Mouse (Mus musculus): ENCODE results near the gene Ugt1a7c. TPM values are rescaled to one million over a fixed set of nuclear protein-coding genes. Genes with fewer than 3 reads are reported as not detected.
A peak's percentile ranks its signal among the peaks of the same experiment; 100 is the strongest.
"Not testable (repeated sequence)": the region's sequence is repeated elsewhere in the genome, so short reads cannot be mapped to it uniquely, and the experiment has no call there.

Ugt1a7c gene
- polyA plus RNA-seq, 1 experiment from 2014 or later, result 0.79 TPM

DNA sequence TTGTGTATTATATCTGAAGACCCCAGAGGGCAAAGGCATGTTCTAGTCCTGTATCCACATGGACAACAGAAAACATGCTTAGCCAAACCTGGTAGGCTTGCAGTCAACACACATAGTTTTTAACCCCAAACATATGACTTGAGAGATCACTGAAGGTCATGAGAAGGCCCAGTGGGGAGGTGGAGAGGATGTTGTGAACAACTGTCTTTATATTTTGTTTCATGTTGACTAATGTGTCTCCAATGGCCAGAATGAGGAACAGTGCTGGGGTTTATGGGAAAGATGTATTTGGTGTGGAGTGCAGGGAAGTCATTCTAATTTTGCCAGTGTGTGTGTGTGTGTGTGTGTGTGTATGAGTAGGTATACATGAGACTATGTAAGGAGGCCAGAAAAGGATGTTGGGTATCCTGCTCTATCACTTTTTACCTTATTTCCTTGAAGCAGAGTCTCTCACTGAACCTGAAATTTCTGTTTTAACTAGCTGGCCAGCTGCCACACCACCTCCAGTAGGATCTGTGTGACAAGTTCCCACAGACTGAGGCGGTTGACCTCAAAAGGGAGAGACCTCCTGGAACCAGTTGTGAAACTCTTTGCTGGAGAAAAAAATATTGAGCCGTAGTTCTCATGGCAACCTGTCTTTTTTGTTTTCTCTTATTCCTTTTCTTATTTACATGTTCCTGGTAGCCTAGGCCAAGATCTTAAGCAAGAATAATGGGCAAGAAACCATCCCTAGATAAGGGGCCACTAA lies 129.3 kb downstream of the Ugt1a7c start:
- no peaks in the 10 kb centered on the region for H3K36me3 ChIP-seq
- no peaks in the 10 kb centered on the region for H3K27me3 ChIP-seq (ENCODE audit: insufficient read depth, poor library complexity, severe bottlenecking)
- peaks cover 40% of the 10 kb centered on the region for H3K9me3 ChIP-seq
- peak; percentile 80 for DNase-seq (ENCODE audit: low spot score)
- 64% methylated on average over 2 of the region's 2 CpGs for WGBS
- no peak overlapping the region for H3K27ac ChIP-seq
- no peaks in the 10 kb centered on the region for H3K4me1 ChIP-seq
- H3K4me3 ChIP-seq, result no peak overlapping the region

- not testable (repeated sequence) for H3K27me3 ChIP-seq (ENCODE audit: insufficient read depth, poor library complexity, severe bottlenecking); H3K27ac ChIP-seq; H3K36me3 ChIP-seq; H3K4me1 ChIP-seq; H3K4me3 ChIP-seq
- WGBS, result 33% methylated on average over 2 of the region's 2 CpGs
- H3K9me3 ChIP-seq, result peaks cover 51% of the 10 kb centered on the region
- DNase-seq (ENCODE audit: low spot score), result peak; percentile 76
Measured at GRCm38 (mm10) chr1:88225301-88225700, 130.4 kb downstream of the Ugt1a7c start.

DNA sequence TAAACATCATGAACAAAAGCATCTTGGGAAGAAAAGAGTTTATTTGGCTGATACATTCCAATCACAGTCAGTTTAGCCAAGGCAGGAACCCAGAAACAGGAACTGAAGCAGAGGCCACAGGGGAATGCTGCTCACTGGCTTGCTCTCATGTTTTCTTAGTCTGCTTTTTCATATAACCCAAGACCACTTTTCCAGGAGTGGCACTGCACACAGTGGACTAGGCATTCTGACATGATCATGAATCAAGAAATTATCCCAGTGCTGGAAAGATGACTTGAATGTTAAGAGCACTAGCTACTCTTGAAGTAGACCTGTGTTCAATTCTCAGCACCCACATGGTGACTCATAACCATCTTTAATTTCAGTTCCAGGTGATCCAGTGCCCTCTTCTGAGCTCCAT lies 130.9 kb downstream of the Ugt1a7c start:
- DNase-seq (ENCODE audit: low spot score), result peak; percentile 74

DNA sequence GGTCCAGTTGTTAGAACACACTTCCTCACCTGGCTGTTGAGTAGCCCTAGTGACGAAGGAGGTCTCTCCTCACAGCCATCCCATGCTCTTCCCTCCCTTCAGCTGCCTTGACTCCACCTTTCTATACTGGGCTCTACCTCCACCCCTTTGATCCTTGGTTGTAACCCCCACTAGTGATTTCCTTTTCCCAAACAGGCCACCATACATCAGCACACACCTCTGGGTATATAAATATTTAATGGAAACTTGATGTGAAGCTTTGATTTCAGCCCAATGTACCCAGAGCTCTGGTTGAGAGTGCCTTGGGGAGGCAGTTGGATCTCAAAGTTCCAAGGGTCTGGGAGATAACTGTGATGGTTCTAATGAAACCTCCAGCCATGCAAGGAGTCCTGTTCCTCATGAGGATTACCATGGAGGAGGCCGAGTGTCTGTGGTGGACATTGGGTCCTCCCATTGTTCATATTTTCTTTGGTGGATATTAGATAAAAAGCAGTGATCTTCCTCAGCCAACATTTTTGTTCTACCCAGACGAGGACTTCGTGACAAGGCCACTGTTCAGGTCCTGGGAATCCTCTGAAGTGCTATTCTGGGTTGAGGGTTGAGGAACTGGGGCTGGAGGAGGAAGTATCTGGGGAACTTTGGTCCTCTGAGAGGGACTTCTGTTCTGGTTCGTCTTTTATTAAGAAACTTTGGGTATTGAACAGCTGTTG lies 132.0 kb downstream of the Ugt1a7c start, which contains the start of gene Mroh2a:
Gene Mroh2a, plus strand, starts transcription at position 317 of the 710 bp plus-strand sequence.
- Histone ChIP-seq H3K27ac (no peak within 1 kb of the TSS), H3K36me3 (no peaks in the 10 kb centered on the region), H3K9me3 (peaks cover 65% of the 10 kb centered on the region), H3K27me3 (ENCODE audit: insufficient read depth, poor library complexity, severe bottlenecking) (no peaks in the 10 kb centered on the region), H3K4me1 (no peaks in the 10 kb centered on the region), H3K4me3 (no peak within 1 kb of the TSS)
- DNase-seq (ENCODE audit: low spot score), result peak; percentile 78
- 50% methylated on average over 5 of the region's 5 CpGs for WGBS

More for the DNA sequence above, 130.9 kb downstream of the Ugt1a7c start:
- H3K4me1 ChIP-seq, result no peaks in the 10 kb centered on the region
- no peaks in the 10 kb centered on the region for H3K27me3 ChIP-seq (ENCODE audit: insufficient read depth, poor library complexity, severe bottlenecking)
- H3K36me3 ChIP-seq, result no peaks in the 10 kb centered on the region
- H3K4me3 ChIP-seq, result no peak overlapping the region
- H3K27ac ChIP-seq, result no peak overlapping the region
- H3K9me3 ChIP-seq, result peaks cover 55% of the 10 kb centered on the region

DNA sequence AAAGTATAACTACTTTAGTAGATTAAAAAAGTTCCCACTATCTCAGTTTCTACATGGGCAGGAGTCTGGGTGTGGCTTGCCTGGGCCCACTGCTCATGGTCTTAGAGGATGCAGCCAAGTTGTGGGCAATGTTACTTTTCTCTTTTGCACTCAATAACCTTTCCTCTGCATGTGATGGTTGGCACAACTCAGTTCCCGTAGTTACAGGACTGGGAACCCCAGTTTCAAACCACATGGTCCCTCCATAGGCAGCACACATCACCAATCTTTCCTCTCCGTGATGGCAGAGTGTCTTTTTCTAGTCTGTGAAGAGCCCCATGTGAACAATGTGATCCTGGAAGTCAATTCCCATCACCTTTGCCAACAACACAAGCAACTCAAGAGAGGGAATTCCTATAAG lies 132.6 kb downstream of the Ugt1a7c start:
- Histone ChIP-seq H3K4me1 (no peaks in the 10 kb centered on the region), H3K4me3 (no peak overlapping the region), H3K27me3 (ENCODE audit: insufficient read depth, poor library complexity, severe bottlenecking) (no peaks in the 10 kb centered on the region), H3K9me3 (peaks cover 72% of the 10 kb centered on the region), H3K27ac (no peak overlapping the region), H3K36me3 (no peaks in the 10 kb centered on the region)
- DNase-seq (ENCODE audit: low spot score), result peak; percentile 78
- 56% methylated on average over 2 of the region's 2 CpGs for WGBS

DNA sequence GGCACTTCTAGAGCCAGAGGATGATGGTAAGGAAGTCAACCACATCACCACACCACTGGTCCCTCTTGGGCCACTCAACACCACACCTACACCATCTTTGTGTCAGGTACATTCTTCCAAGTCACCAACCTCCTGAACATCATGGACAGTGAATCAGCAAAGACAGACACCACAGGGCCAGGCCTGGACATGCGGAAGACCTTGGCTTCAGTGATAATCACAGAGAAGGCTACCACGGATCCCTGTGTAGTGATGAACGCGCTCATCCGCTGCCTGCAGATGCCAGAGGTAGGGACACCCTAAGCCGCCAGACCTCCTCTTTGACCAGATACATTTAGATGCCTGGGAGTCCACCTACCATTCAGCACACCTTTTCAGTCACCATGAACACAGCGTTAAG lies 133.3 kb downstream of the Ugt1a7c start:
- no peak overlapping the region for H3K27ac ChIP-seq
- no peaks in the 10 kb centered on the region for H3K4me1 ChIP-seq
- peaks cover 78% of the 10 kb centered on the region for H3K9me3 ChIP-seq
- H3K4me3 ChIP-seq, result no peak overlapping the region
- no peaks in the 10 kb centered on the region for H3K27me3 ChIP-seq (ENCODE audit: insufficient read depth, poor library complexity, severe bottlenecking)
- no peaks in the 10 kb centered on the region for H3K36me3 ChIP-seq
- peak; percentile 88 for DNase-seq (ENCODE audit: low spot score)
- WGBS, result 64% methylated on average over 7 of the region's 7 CpGs

DNA sequence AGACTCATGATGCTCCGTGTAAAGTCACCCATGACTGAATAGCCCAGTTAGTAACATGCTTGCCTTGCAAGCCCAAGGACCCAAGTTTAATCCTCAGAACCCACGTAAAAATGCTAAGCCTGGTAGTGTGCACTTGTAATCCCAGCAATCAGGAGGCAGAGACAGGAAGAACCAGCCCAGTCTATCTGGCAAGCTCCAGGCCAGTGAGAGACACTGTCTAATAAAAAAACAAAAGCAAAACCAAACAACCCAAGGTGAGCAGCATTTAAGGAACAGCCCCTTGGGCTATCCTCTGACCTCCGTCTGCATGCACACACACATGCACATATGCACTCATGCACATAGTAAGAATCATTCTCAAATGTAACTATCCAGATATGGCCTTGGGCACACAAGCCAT lies 134.7 kb downstream of the Ugt1a7c start:
- Histone ChIP-seq H3K9me3 (peaks cover 93% of the 10 kb centered on the region), H3K27ac (no peak overlapping the region), H3K4me3 (no peak overlapping the region), H3K27me3 (ENCODE audit: insufficient read depth, poor library complexity, severe bottlenecking) (no peaks in the 10 kb centered on the region), H3K4me1 (no peaks in the 10 kb centered on the region), H3K36me3 (no peaks in the 10 kb centered on the region)
- WGBS, result 73% methylated on average over 3 of the region's 3 CpGs
- no peak for DNase-seq (ENCODE audit: low spot score)

GRCm38 (mm10) chr1:88229986-88230385 lies 135.1 kb downstream of the Ugt1a7c start:
- Histone ChIP-seq H3K36me3 (no peaks in the 10 kb centered on the region), H3K27ac (no peak overlapping the region), H3K4me3 (no peak overlapping the region), H3K9me3 (peaks cover 97% of the 10 kb centered on the region), H3K4me1 (no peaks in the 10 kb centered on the region), H3K27me3 (ENCODE audit: insufficient read depth, poor library complexity, severe bottlenecking) (no peaks in the 10 kb centered on the region)
- WGBS, result 77% methylated on average over 5 of the region's 5 CpGs
- DNase-seq (ENCODE audit: low spot score), result no peak

- H3K9me3 ChIP-seq, result peaks cover 99% of the 10 kb centered on the region
- H3K27me3 ChIP-seq (ENCODE audit: insufficient read depth, poor library complexity, severe bottlenecking), result no peaks in the 10 kb centered on the region
- no peaks in the 10 kb centered on the region for H3K36me3 ChIP-seq
- WGBS, result 70% methylated on average over 7 of the region's 7 CpGs
- no peak overlapping the region for H3K4me3 ChIP-seq
- no peak for DNase-seq (ENCODE audit: low spot score)
- H3K4me1 ChIP-seq, result no peaks in the 10 kb centered on the region
- H3K27ac ChIP-seq, result no peak overlapping the region
Measured at GRCm38 (mm10) chr1:88230421-88230820, 135.6 kb downstream of the Ugt1a7c start.

DNA sequence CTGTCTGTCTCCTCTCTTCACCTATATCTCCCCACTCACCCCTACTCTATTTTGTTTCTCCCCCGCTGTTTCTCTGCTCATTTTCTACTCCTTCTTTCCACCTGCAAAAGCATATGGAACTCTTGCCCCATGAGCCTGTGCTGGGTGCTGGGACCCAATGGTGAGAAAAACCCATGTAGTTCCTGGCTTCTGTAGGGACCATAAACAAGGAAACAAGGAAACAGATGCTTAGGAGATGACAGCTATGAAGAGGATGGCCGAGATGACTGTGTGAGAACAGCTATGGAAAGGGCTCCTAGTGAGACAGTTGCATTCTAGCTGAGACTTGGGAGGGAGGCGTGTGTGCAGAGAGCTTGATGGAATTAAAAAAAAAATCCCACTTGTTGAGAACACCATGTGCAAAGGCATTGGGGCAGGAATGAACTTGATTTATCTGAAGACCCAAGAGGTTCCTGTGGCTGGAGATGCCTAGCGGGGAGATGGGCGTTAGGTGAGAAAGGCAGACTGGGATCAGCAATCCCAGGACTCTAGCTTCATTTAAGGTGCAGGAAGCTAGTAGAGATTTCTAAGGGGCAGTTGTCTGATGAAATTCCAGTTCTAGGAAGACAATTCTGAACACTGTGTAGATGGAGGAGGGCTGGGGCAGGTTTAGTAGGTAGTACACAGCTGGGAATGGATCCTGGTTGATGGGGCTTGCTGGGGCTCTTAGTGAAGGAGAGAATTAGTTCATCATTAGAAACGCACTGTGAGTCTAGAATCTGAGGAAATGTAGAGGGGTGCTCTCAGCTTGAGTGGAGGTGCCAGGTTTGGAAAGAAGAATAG lies 136.3 kb downstream of the Ugt1a7c start:
- H3K36me3 ChIP-seq, result no peaks in the 10 kb centered on the region
- peaks cover 99% of the 10 kb centered on the region for H3K9me3 ChIP-seq
- no peak overlapping the region for H3K4me3 ChIP-seq
- no peaks in the 10 kb centered on the region for H3K27me3 ChIP-seq (ENCODE audit: insufficient read depth, poor library complexity, severe bottlenecking)
- DNase-seq (ENCODE audit: low spot score), result no peak
- H3K27ac ChIP-seq, result no peak overlapping the region
- WGBS, result 73% methylated on average over 6 of the region's 6 CpGs
- H3K4me1 ChIP-seq, result no peaks in the 10 kb centered on the region

DNA sequence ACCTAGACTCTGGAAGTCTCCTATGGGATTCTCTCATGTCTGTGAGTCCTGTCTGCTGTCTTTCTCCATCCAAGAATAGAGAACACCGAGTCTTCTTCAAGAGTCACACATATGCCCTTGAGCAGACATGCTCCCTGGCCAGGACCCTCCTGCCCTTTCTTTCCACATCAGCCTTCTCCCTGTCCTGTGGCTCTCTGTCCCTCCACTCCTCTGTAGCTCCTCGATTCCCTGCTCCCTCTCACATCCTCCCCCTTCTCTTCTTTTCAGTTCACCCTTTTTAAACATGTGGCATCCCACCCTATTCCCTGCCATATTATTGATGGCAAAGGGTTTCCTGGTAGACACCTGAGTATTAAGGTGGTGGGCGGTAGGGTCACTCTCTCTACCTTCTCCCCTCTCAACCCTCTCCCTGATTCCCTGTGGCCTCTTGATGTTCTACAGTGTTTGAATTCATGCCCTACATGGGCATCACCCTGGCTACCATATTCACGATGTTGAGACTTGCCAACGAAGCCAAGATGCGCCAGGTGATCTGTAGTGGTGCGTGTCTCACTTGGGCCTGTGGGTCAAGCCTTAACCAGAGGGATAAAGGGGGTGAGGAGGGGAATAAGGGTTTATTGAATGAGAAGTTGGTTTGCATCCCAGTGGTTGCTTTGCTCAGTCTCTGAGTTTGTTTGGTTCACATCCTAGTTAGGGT lies 137.1 kb downstream of the Ugt1a7c start:
- DNase-seq (ENCODE audit: low spot score), result no peak
- Histone ChIP-seq H3K4me3 (no peak overlapping the region), H3K9me3 (peaks cover 96% of the 10 kb centered on the region), H3K4me1 (no peaks in the 10 kb centered on the region), H3K27me3 (ENCODE audit: insufficient read depth, poor library complexity, severe bottlenecking) (no peaks in the 10 kb centered on the region), H3K27ac (no peak overlapping the region), H3K36me3 (no peaks in the 10 kb centered on the region)
- 58% methylated on average over 7 of the region's 7 CpGs for WGBS

GRCm38 (mm10) chr1:88232664-88233380 lies 138.0 kb downstream of the Ugt1a7c start:
- no peaks in the 10 kb centered on the region for H3K27me3 ChIP-seq (ENCODE audit: insufficient read depth, poor library complexity, severe bottlenecking)
- H3K27ac ChIP-seq, result no peak overlapping the region
- H3K9me3 ChIP-seq, result peaks cover 96% of the 10 kb centered on the region
- DNase-seq (ENCODE audit: low spot score), result no peak
- 52% methylated on average over 3 of the region's 3 CpGs for WGBS
- no peaks in the 10 kb centered on the region for H3K36me3 ChIP-seq
- H3K4me3 ChIP-seq, result no peak overlapping the region
- no peaks in the 10 kb centered on the region for H3K4me1 ChIP-seq
